Mouse (Mus musculus) forebrain, embryonic 11.5 days (tissue): ENCODE data around the gene Ncmap. TPM values are rescaled to one million over a fixed set of nuclear protein-coding genes. Genes with fewer than 3 reads are reported as not detected.

Source experiments
- ATAC-seq: fragments of 200-750 bp; cut with Nextera tagmentation; replicated peaks from 2 replicates; pipeline ENCODE4 v1.8.0; 2017; ENCODE audit warnings: moderate TSS enrichment; ENCODE audit not compliant: low FRiP score
- DNase-seq: peaks from one replicate; pipeline ENCODE4 v3.0.0-alpha.2; 2017; ENCODE audit warnings: low spot score
- H3K27ac ChIP-seq: fragments of 300-500 bp; sonication (generic); 2 replicates; pipeline ENCODE4 v1.5.1; 2014; ENCODE audit warnings: low read depth, low read length
- H3K27me3 ChIP-seq: fragments of 300-500 bp; sonication (generic); 2 replicates; pipeline ENCODE4 v1.6.1; 2014; ENCODE audit warnings: mild to moderate bottlenecking, low read length, mixed read lengths; ENCODE audit not compliant: control insufficient read depth, insufficient read depth
- H3K36me3 ChIP-seq: fragments of 300-500 bp; sonication (generic); 2 replicates; pipeline ENCODE4 v1.6.1; 2014; ENCODE audit warnings: mild to moderate bottlenecking, low read length, moderate library complexity, mixed read lengths; ENCODE audit not compliant: control insufficient read depth, insufficient read depth
- H3K4me1 ChIP-seq: fragments of 300-500 bp; sonication (generic); replicated peaks from 2 replicates; pipeline ENCODE4 v1.6.1; 2014; ENCODE audit warnings: low read length, mixed read lengths; ENCODE audit not compliant: control insufficient read depth, insufficient read depth
- H3K4me2 ChIP-seq: fragments of 300-500 bp; sonication (generic); 2 replicates; pipeline ENCODE4 v1.6.1; 2014; ENCODE audit warnings: low read depth, mild to moderate bottlenecking, low read length, moderate library complexity, mixed read lengths; ENCODE audit not compliant: severe bottlenecking
- H3K4me3 ChIP-seq: fragments of 300-500 bp; sonication (generic); 2 replicates; pipeline ENCODE4 v1.5.1; 2014; ENCODE audit warnings: low read depth, low read length
- H3K9ac ChIP-seq: fragments of 300-500 bp; sonication (generic); 2 replicates; pipeline ENCODE4 v1.6.1; 2014; ENCODE audit warnings: low read length
- H3K9me3 ChIP-seq: fragments of 300-500 bp; sonication (generic); 2 replicates; pipeline ENCODE4 v1.6.1; 2016; ENCODE audit warnings: low read length, mixed read lengths; ENCODE audit not compliant: control insufficient read depth
- WGBS: fragments of 180-500 bp; shearing (Covaris S2); extraction: QIAGEN DNeasy Blood & Tissue Kit; methylation state at CpG from one replicate; pipeline ENCODE4 v1.1.7; 2014; 5-methylcytosine and 5-hydroxymethylcytosine counted together
- polyA plus RNA-seq: library from polyadenylated mRNA; unstranded; fragments of >200 nt; fragmentation: Nextera tagmentation; extraction: Ambion mirVana; gene quantifications from 2 replicates; pipeline ENCODE4 v1.2.1, GENCODE M21; 2014

Gene Ncmap
- polyA plus RNA-seq, 1 experiment from 2014 or later, result 0.20 TPM

DNA sequence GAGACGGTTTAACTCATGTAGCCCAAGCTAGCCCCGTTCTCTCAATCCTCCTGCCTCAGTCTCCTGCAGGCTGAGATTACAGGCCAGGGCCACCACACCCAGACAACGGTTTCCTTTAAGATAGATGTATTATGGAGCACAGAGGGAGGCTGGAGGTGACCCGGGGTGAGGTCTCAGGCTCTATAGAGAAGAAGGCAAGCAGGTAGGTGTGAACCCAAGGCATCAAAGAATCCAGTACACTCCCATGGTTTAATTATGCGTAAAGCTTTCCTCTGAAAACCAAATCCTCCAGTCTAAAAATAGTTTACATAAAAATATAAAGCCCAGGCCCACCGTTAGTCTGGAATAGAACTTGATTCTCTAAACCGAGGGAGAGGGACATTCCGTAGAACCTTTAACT, 15.5 kb upstream of the Ncmap start:
- 83% methylated on average over 8 of the region's 8 CpGs for WGBS
- H3K27ac ChIP-seq, result no peak overlapping the region
- no peak for ATAC-seq
- no peak for DNase-seq
- no peaks in the 10 kb centered on the region for H3K4me1 ChIP-seq
- no peak overlapping the region for H3K4me3 ChIP-seq
- no peaks in the 10 kb centered on the region for H3K9me3 ChIP-seq
- no peak overlapping the region for H3K9ac ChIP-seq
- H3K36me3 ChIP-seq, result no peaks in the 10 kb centered on the region
- no peak overlapping the region for H3K4me2 ChIP-seq
- no peaks in the 10 kb centered on the region for H3K27me3 ChIP-seq

DNA sequence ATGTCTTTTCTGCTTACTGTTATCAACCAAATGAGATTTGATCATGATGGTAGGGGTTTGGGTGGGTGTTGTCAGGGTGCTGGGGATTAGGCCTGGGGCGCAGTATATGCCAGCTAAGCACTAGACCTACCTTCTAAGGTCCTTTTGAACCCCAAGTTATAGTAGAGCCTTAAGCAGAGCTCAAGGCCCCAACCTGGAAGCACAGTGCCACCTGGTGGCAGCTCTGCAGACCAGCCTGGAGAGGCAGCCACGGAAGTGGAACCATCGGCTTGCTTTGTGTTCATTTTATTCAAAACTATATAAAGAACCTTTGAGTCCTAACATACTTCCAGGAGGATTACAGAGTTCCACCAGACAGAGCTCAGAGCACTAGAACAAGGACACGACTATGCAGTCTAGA, 13.6 kb upstream of the Ncmap start:
- ATAC-seq (no peak), DNase-seq (peak; percentile 63)
- Histone ChIP-seq H3K4me3 (no peak overlapping the region), H3K4me1 (no peaks in the 10 kb centered on the region), H3K27me3 (no peaks in the 10 kb centered on the region), H3K27ac (no peak overlapping the region), H3K9ac (no peak overlapping the region), H3K36me3 (no peaks in the 10 kb centered on the region), H3K4me2 (no peak overlapping the region), H3K9me3 (no peaks in the 10 kb centered on the region)
- 42% methylated on average over 4 of the region's 4 CpGs for WGBS

DNA sequence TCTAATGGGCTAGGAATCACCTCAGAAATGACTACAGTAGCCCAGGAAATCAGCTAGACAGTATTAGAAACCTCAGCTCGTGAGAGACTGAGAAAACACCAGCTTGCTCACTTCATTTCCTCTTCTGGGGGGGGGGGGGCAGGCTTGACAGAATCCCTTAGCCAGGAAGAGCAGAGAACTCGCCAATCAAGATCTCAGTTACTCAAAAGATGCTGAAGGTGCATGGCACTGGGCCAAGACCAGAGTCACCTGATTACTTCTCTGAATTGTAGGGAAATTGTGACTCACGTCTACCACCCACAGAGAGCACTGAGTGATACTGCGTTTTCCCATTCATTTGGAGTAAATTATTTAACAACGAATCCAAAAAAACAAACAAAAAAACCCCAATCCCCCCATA, 8.2 kb upstream of the Ncmap start:
- H3K4me2 ChIP-seq, result no peak overlapping the region
- no peak overlapping the region for H3K9ac ChIP-seq
- no peak overlapping the region for H3K4me3 ChIP-seq
- H3K27ac ChIP-seq, result no peak overlapping the region
- H3K9me3 ChIP-seq, result no peaks in the 10 kb centered on the region
- H3K36me3 ChIP-seq, result no peaks in the 10 kb centered on the region
- H3K4me1 ChIP-seq, result no peaks in the 10 kb centered on the region
- DNase-seq (no peak), ATAC-seq (no peak)
- H3K27me3 ChIP-seq, result no peaks in the 10 kb centered on the region
- 69% methylated on average over 5 of the region's 5 CpGs for WGBS

DNA sequence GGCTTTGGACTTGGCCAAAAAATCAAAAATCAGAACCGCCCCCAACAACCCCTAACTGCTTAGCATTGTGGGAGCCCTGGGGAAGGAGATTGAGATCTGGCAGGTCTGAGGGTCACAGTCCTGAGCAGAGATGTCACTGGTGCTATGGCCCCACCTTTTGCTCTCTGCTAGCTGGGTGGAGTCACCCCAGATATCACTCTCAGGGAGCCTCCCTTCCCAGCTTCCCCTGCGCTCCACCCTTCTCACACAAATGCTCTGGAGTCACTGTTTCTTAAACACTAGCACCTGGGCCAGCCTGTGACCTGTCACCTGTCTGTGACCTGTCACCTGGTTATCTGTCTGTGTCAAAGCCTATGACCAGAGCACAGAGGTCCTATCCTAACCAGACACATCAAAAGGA, 6.9 kb upstream of the Ncmap start:
- H3K36me3 ChIP-seq, result no peaks in the 10 kb centered on the region
- H3K27ac ChIP-seq, result no peak overlapping the region
- H3K4me3 ChIP-seq, result no peak overlapping the region
- ATAC-seq, result no peak
- H3K9ac ChIP-seq, result no peak overlapping the region
- no peaks in the 10 kb centered on the region for H3K27me3 ChIP-seq
- WGBS, result 87% methylated on average over 2 of the region's 2 CpGs
- no peak for DNase-seq
- H3K9me3 ChIP-seq, result no peaks in the 10 kb centered on the region
- H3K4me1 ChIP-seq, result no peaks in the 10 kb centered on the region
- H3K4me2 ChIP-seq, result no peak overlapping the region

DNA sequence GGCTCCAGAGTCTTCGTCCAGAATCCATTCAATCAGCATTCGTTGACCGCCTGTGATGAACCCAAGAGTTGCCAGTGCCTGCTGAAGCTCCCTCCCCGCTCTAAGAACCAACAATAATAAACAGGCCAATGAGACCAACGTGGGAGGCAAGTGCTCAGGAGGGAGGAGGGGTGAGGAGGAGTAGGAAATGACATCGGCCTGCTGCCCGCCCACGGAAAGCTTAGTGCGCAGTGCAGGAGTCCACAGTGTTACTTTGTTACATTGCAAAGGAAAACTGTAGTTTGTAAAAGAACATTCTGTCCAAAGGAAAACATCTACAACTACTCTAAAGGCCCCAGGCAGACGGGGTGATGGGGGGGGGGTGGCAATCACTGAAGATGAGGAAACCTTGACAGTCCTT, 6.0 kb upstream of the Ncmap start:
- no peak overlapping the region for H3K9ac ChIP-seq
- H3K27ac ChIP-seq, result no peak overlapping the region
- WGBS, result 80% methylated on average over 10 of the region's 10 CpGs
- DNase-seq, result no peak
- no peaks in the 10 kb centered on the region for H3K36me3 ChIP-seq
- H3K27me3 ChIP-seq, result no peaks in the 10 kb centered on the region
- no peak for ATAC-seq
- no peaks in the 10 kb centered on the region for H3K9me3 ChIP-seq
- H3K4me1 ChIP-seq, result no peaks in the 10 kb centered on the region
- no peak overlapping the region for H3K4me3 ChIP-seq
- H3K4me2 ChIP-seq, result no peak overlapping the region

DNA sequence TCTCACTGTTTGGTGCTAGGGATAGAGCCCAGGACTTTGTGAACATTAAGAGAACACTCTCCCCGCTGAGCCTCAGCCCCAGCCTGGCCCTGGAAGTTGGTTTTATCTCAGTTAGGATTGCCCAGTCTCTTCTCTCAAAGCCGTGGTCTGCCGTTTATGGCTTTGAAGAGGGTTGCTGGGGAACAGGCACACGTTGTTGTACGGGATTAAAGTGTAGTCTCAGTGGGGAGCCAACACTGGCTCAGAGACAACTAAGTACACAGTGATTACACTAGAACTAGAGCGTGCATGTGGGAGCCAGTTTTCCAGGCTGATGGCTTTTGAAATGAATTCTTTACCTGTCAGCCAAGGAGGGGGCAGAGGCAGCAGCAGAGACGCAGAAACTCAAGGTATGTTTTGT, 3.9 kb upstream of the Ncmap start:
- DNase-seq, result no peak
- Histone ChIP-seq H3K9ac (no peak overlapping the region), H3K36me3 (no peaks in the 10 kb centered on the region), H3K4me3 (no peak overlapping the region), H3K4me2 (no peak overlapping the region), H3K27ac (no peak overlapping the region), H3K4me1 (0 out of 2 replicates have a peak, but pooled peaks cover 9% of the 10 kb centered on the region), H3K27me3 (peaks cover 10% of the 10 kb centered on the region), H3K9me3 (no peaks in the 10 kb centered on the region)
- no peak for ATAC-seq
- WGBS, result 26% methylated on average over 7 of the region's 7 CpGs

DNA sequence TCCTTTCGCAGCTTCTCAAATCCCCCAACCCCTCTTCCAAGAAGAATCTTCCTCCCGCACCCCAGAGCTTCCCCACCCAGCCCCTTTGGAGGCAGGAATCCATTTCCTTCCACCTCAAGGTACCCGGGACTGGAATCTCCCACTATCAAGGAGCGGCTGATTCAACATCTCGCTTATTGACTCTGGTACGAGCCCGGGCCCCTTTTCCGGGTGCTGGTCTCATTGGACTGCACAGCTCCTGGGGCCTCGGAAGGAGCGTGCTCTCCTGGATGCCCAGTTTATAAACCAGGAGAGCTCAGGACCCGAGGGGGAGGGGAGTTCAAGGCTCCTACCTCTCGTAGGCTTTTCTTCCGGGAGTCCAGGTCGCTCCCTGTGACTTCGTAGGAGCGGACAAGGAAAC, 476 bp downstream of the Ncmap start:
- ATAC-seq (no peak), DNase-seq (no peak)
- H3K4me3 ChIP-seq, result peak overlapping the region; percentile 32
- peak overlapping the region; percentile 51 for H3K9ac ChIP-seq
- peak overlapping the region; percentile 60 for H3K4me2 ChIP-seq
- no peaks in the 10 kb centered on the region for H3K9me3 ChIP-seq
- 1% methylated on average over 16 of the region's 16 CpGs for WGBS
- no peaks in the 10 kb centered on the region for H3K36me3 ChIP-seq
- H3K27ac ChIP-seq, result no peak overlapping the region
- H3K27me3 ChIP-seq, result peaks cover 10% of the 10 kb centered on the region
- H3K4me1 ChIP-seq, result 0 out of 2 replicates have a peak, but pooled peaks cover 9% of the 10 kb centered on the region

DNA sequence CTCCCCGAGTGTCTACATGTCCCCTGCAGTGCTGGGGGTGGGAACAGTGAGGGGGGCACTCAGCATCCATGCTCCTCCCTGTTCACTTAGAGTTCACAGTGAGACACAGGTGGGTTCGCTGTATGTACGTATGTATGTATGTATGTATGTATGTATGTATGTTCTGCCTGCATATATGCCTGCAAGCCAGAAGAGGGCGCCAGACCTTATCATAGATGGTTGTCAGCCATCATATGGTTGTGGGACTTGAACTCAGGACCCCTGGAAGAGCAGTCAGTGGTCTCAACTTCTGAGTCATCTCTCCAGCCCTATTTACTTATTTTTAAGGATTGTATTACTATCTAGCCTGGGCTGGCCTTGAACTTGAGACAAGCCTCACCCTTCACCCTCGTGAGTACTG, 1.7 kb downstream of the Ncmap start:
- Histone ChIP-seq H3K9me3 (no peaks in the 10 kb centered on the region), H3K9ac (no peak overlapping the region), H3K4me1 (0 out of 2 replicates have a peak, but pooled peaks cover 9% of the 10 kb centered on the region), H3K27ac (no peak overlapping the region), H3K4me2 (no peak overlapping the region), H3K27me3 (peaks cover 10% of the 10 kb centered on the region), H3K36me3 (no peaks in the 10 kb centered on the region), H3K4me3 (no peak overlapping the region)
- ATAC-seq (no peak), DNase-seq (no peak)
- WGBS, result 90% methylated on average over 5 of the region's 5 CpGs

DNA sequence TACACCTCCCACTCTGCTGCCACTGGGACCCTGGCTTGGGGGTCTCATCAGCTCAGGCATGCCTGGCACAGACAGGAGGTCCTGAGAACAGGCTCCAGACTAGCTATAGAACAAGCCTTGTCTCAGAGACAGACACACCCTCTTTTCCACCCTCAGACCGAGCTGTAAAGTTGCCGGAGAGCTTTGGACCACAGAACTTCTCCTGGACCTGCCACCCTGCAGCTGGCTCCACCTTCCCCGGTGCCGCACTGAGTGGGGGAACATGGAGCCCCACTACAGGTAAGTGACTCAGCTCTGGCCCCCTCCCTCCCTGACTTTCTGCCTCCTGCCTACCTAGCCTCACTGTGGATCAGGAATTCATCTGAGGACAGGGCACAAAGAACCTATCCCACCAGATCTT, 2.7 kb downstream of the Ncmap start:
- Histone ChIP-seq H3K27me3 (peaks cover 10% of the 10 kb centered on the region), H3K27ac (no peak overlapping the region), H3K4me2 (no peak overlapping the region), H3K4me3 (no peak overlapping the region), H3K9ac (no peak overlapping the region), H3K9me3 (no peaks in the 10 kb centered on the region), H3K4me1 (0 out of 2 replicates have a peak, but pooled peaks cover 9% of the 10 kb centered on the region), H3K36me3 (no peaks in the 10 kb centered on the region)
- ATAC-seq (no peak), DNase-seq (no peak)
- 92% methylated on average over 4 of the region's 4 CpGs for WGBS
